In genomic region chr1:172624081-172624480, GRCm38 (mm10) we compare ENCODE assay signal across 28 mouse cellular contexts. TPM values are rescaled to one million over a fixed set of nuclear protein-coding genes. Genes with fewer than 3 reads are reported as not detected.
DNase-seq lines count a peak whose midpoint lies in the region; ATAC-seq and TF ChIP-seq lines count a peak whose summit lies in the region.
"Had no signal": no experiment of that assay in that cellular context is flagged by ENCODE, and none has a peak within 500 bp of the region (broad histone marks: within the 10 kb centered on the region; RNA-seq: fewer than 3 reads in every experiment).

No protein-coding gene starts in this region.

- H3K9me3 ChIP-seq in heart, embryonic 11.5 days (replicated peaks; ENCODE audit: control insufficient read depth, low read length): no peaks in the 10 kb centered on the region
- H3K9me3 ChIP-seq in midbrain, embryonic 11.5 days (ENCODE audit: control insufficient read depth, low read length): no peaks in the 10 kb centered on the region
- H3K9me3 ChIP-seq in midbrain, postnatal 0 days (ENCODE audit: low read length): no peaks in the 10 kb centered on the region
- H3K9me3 ChIP-seq in limb, embryonic 11.5 days (ENCODE audit: control insufficient read depth, low read length): peaks cover 2% of the 10 kb centered on the region; the same call in 1 of the 2 replicates
- H3K9me3 ChIP-seq: embryonic facial prominence, embryonic 10.5 days; embryonic facial prominence, embryonic 12.5 days; forebrain, embryonic 13.5 days; forebrain, embryonic 15.5 days had no signal

- no peak overlapping the region for H3K9ac ChIP-seq in heart, embryonic 11.5 days (ENCODE audit: low read depth, low read length)
- H3K9ac ChIP-seq in midbrain, embryonic 11.5 days (ENCODE audit: low read length): no peak overlapping the region
- H3K9ac ChIP-seq in midbrain, postnatal 0 days (replicated peaks; ENCODE audit: low read length, poor library complexity, severe bottlenecking): no peak overlapping the region
- H3K9ac ChIP-seq in limb, embryonic 11.5 days (ENCODE audit: low read length): no peak overlapping the region
- H3K9ac ChIP-seq: embryonic facial prominence, embryonic 12.5 days; forebrain, embryonic 13.5 days; forebrain, embryonic 15.5 days had no signal

- no peak overlapping the region for H3K4me2 ChIP-seq in heart, embryonic 11.5 days
- no peak overlapping the region for H3K4me2 ChIP-seq in midbrain, embryonic 11.5 days
- no peak overlapping the region for H3K4me2 ChIP-seq in midbrain, postnatal 0 days (ENCODE audit: low read depth, low read length, poor library complexity, severe bottlenecking)
- H3K4me2 ChIP-seq in limb, embryonic 11.5 days (ENCODE audit: low read depth, severe bottlenecking): no peak overlapping the region
- H3K4me2 ChIP-seq: embryonic facial prominence, embryonic 12.5 days; forebrain, embryonic 13.5 days; forebrain, embryonic 15.5 days had no signal

- no peaks in the 10 kb centered on the region for H3K27me3 ChIP-seq in heart, embryonic 11.5 days (ENCODE audit: control insufficient read depth, insufficient read depth, low read length)
- no peaks in the 10 kb centered on the region for H3K27me3 ChIP-seq in midbrain, embryonic 11.5 days (ENCODE audit: control insufficient read depth, insufficient read depth, low read length)
- H3K27me3 ChIP-seq in midbrain, postnatal 0 days (ENCODE audit: insufficient read depth, low read length): no peaks in the 10 kb centered on the region
- H3K27me3 ChIP-seq in limb, embryonic 11.5 days (ENCODE audit: control insufficient read depth, insufficient read depth, low read length): no peaks in the 10 kb centered on the region
- H3K27me3 ChIP-seq: CH12.LX; embryonic facial prominence, embryonic 12.5 days; forebrain, embryonic 13.5 days; forebrain, embryonic 15.5 days had no signal

- TF ChIP-seq CTCF in midbrain, postnatal 0 days (IDR thresholded peaks at IDR 0.05): no peak

- WGBS in heart, embryonic 11.5 days (ENCODE audit: insufficient replicate concordance): 72% methylated on average over 3 of the region's 3 CpGs
- WGBS in midbrain, embryonic 11.5 days: 84% methylated on average over 3 of the region's 3 CpGs
- WGBS in midbrain, postnatal 0 days: 86% methylated on average over 3 of the region's 3 CpGs
- 52% methylated on average over 3 of the region's 3 CpGs for WGBS in limb, embryonic 11.5 days

- DNase-seq in heart, adult 11 months: peak; percentile 60
- peak; percentile 66 for DNase-seq in midbrain, embryonic 11.5 days (ENCODE audit: low spot score, missing footprints)
- DNase-seq in midbrain, postnatal 0 days (ENCODE audit: low spot score): no peak
- peak; percentile 19 for DNase-seq in limb, embryonic 11.5 days (ENCODE audit: low spot score)
- DNase-seq in right cerebral cortex, adult 2 months (ENCODE audit: low spot score in 2 of 2): no peak
- DNase-seq: adrenal gland, adult 8-10 months; adrenal gland, postnatal 14 days; adrenal gland, postnatal 36 days; B cell, adult 2 months; cerebellum, adult 11-12 months; cerebellum, adult 2 months; cerebellum, adult 9-10 months; cerebellum, postnatal 10 days; cerebellum, postnatal 25 days had no signal

- no peak overlapping the region for H3K27ac ChIP-seq in heart, embryonic 11.5 days (ENCODE audit: low read depth, low read length)
- no peak overlapping the region for H3K27ac ChIP-seq in midbrain, embryonic 11.5 days (ENCODE audit: low read depth, low read length)
- no peak overlapping the region for H3K27ac ChIP-seq in midbrain, postnatal 0 days (ENCODE audit: low read depth, low read length)
- H3K27ac ChIP-seq in limb, embryonic 11.5 days (replicated peaks; ENCODE audit: low read depth, low read length): no peak overlapping the region
- H3K27ac ChIP-seq: embryonic facial prominence, embryonic 10.5 days; embryonic facial prominence, embryonic 12.5 days; forebrain, embryonic 13.5 days; forebrain, embryonic 15.5 days had no signal

- no peak for ATAC-seq in heart, embryonic 11.5 days (replicated peaks; ENCODE audit: insufficient number of reproducible peaks, low FRiP score, low TSS enrichment)
- ATAC-seq in midbrain, embryonic 11.5 days (ENCODE audit: low FRiP score): no peak
- ATAC-seq in midbrain, postnatal 0 days (ENCODE audit: low FRiP score): no peak
- no peak for ATAC-seq in limb, embryonic 11.5 days (ENCODE audit: insufficient number of reproducible peaks, low FRiP score, low TSS enrichment, low read depth)
- ATAC-seq: forebrain, embryonic 13.5 days; forebrain, embryonic 15.5 days; Patski had no signal

- H3K4me1 ChIP-seq in heart, embryonic 11.5 days (ENCODE audit: control insufficient read depth, insufficient read depth, low read length): no peaks in the 10 kb centered on the region
- no peaks in the 10 kb centered on the region for H3K4me1 ChIP-seq in midbrain, embryonic 11.5 days (ENCODE audit: control insufficient read depth, insufficient read depth, low read length)
- H3K4me1 ChIP-seq in midbrain, postnatal 0 days (ENCODE audit: insufficient read depth, low read length): no peaks in the 10 kb centered on the region
- H3K4me1 ChIP-seq in limb, embryonic 11.5 days (ENCODE audit: control insufficient read depth, insufficient read depth, low read length): no peaks in the 10 kb centered on the region
- H3K4me1 ChIP-seq: embryonic facial prominence, embryonic 12.5 days; forebrain, embryonic 13.5 days; forebrain, embryonic 15.5 days had no signal

- H3K4me3 ChIP-seq in heart, embryonic 11.5 days (ENCODE audit: low read depth, low read length): no peak overlapping the region
- no peak overlapping the region for H3K4me3 ChIP-seq in midbrain, embryonic 11.5 days (ENCODE audit: low read depth, low read length)
- H3K4me3 ChIP-seq in midbrain, postnatal 0 days (ENCODE audit: low read depth, low read length): no peak overlapping the region
- no peak overlapping the region for H3K4me3 ChIP-seq in limb, embryonic 11.5 days (ENCODE audit: low read depth, low read length)
- H3K4me3 ChIP-seq: embryonic facial prominence, embryonic 10.5 days; embryonic facial prominence, embryonic 12.5 days; forebrain, embryonic 13.5 days; forebrain, embryonic 15.5 days had no signal

- H3K36me3 ChIP-seq in heart, embryonic 11.5 days (ENCODE audit: control insufficient read depth, insufficient read depth, low read length): no peaks in the 10 kb centered on the region
- no peaks in the 10 kb centered on the region for H3K36me3 ChIP-seq in midbrain, embryonic 11.5 days (ENCODE audit: control insufficient read depth, insufficient read depth, low read length)
- no peaks in the 10 kb centered on the region for H3K36me3 ChIP-seq in midbrain, postnatal 0 days (ENCODE audit: insufficient read depth, low read length)
- H3K36me3 ChIP-seq in limb, embryonic 11.5 days (ENCODE audit: control insufficient read depth, insufficient read depth, low read length): no peaks in the 10 kb centered on the region
- H3K36me3 ChIP-seq: embryonic facial prominence, embryonic 10.5 days; embryonic facial prominence, embryonic 12.5 days; forebrain, embryonic 15.5 days; G1E had no signal

RNA-seq across cellular contexts. Expression of gene Dusp23, which starts 8.7 kb away (rescaled TPM):
- 11.8 and 14.5 TPM in 2 replicates for polyA plus RNA-seq in heart, embryonic 11.5 days (2014; fragmentation: Nextera tagmentation; extraction: Ambion mirVana)
- 6.5 and 7.4 TPM in 2 replicates for polyA plus RNA-seq in midbrain, embryonic 11.5 days (2014; fragmentation: Nextera tagmentation; extraction: Ambion mirVana)
- total RNA-seq in midbrain, postnatal 0 days (2014; rRNA removed): 1.8 and 3.3 TPM in 2 replicates
- 7.2 and 8.3 TPM in 2 replicates for polyA plus RNA-seq in midbrain, postnatal 0 days (2015; fragmentation: Nextera tagmentation; extraction: Ambion mirVana)
- polyA plus RNA-seq in limb, embryonic 11.5 days (2014; fragmentation: Nextera tagmentation; extraction: Ambion mirVana): 13.1 and 13.8 TPM in 2 replicates
- total RNA-seq: G1E had no signal
- polyA plus RNA-seq: G1E had no signal

RNA-seq across cellular contexts. Expression of gene Fcrl6, which starts 21.7 kb away (rescaled TPM):
- not detected in 2 replicates for polyA plus RNA-seq in heart, embryonic 11.5 days (2014; fragmentation: Nextera tagmentation; extraction: Ambion mirVana)
- polyA plus RNA-seq in midbrain, embryonic 11.5 days (2014; fragmentation: Nextera tagmentation; extraction: Ambion mirVana): 0.12 and 0.20 TPM in 2 replicates
- total RNA-seq in midbrain, postnatal 0 days (2014; rRNA removed): 0.16 TPM in 1 of 2 replicates, not detected in the other
- polyA plus RNA-seq in midbrain, postnatal 0 days (2015; fragmentation: Nextera tagmentation; extraction: Ambion mirVana): 0.10 and 0.11 TPM in 2 replicates
- polyA plus RNA-seq in limb, embryonic 11.5 days (2014; fragmentation: Nextera tagmentation; extraction: Ambion mirVana): 1.1 and 1.7 TPM in 2 replicates
- total RNA-seq: adrenal gland, adult 18-20 months; adrenal gland, adult 8-10 months; adrenal gland, postnatal 14 days; adrenal gland, postnatal 36 days; CH12.LX; G1E had no signal
- polyA plus RNA-seq: activated CD4-positive, CD25-positive, alpha-beta regulatory T cell, adult 4 months; CD4-positive, CD25-positive, alpha-beta regulatory T cell, adult 4 months; cortical plate, adult 2 months; forebrain, embryonic 11.5 days; forebrain, embryonic 13.5 days; forebrain, embryonic 15.5 days; G1E; Patski had no signal

RNA-seq across cellular contexts. Expression of gene Slamf8, which starts 33.7 kb away (rescaled TPM):
- not detected in 2 replicates for polyA plus RNA-seq in heart, embryonic 11.5 days (2014; fragmentation: Nextera tagmentation; extraction: Ambion mirVana)
- polyA plus RNA-seq in midbrain, embryonic 11.5 days (2014; fragmentation: Nextera tagmentation; extraction: Ambion mirVana): not detected in 2 replicates
- not detected in 2 replicates for total RNA-seq in midbrain, postnatal 0 days (2014; rRNA removed)
- not detected in 2 replicates for polyA plus RNA-seq in midbrain, postnatal 0 days (2015; fragmentation: Nextera tagmentation; extraction: Ambion mirVana)
- polyA plus RNA-seq in limb, embryonic 11.5 days (2014; fragmentation: Nextera tagmentation; extraction: Ambion mirVana): 0.08 and 0.18 TPM in 2 replicates
- total RNA-seq: adrenal gland, postnatal 14 days had no signal
- polyA plus RNA-seq: embryonic facial prominence, embryonic 10.5 days; embryonic facial prominence, embryonic 12.5 days; embryonic facial prominence, embryonic 14.5 days; forebrain, embryonic 11.5 days; forebrain, embryonic 13.5 days; forebrain, embryonic 15.5 days; G1E; Patski had no signal

Comparison
In these comparisons a context has a peak if more than half of its experiments do, and no peak if none do; other contexts are left out.
1. DNase-seq: peak in heart, adult 11 months (single experiment), midbrain, embryonic 11.5 days (single experiment) and limb, embryonic 11.5 days (single experiment); none in midbrain, postnatal 0 days (single experiment) and right cerebral cortex, adult 2 months (0 of 2).